19 mouse cellular contexts compared by ENCODE assay signal in genomic region chr7:101327786-101328185, GRCm38 (mm10). TPM values are rescaled to one million over a fixed set of nuclear protein-coding genes. Genes with fewer than 3 reads are reported as not detected.
A peak's percentile ranks its signal among the peaks of the same experiment; 100 is the strongest.
DNase-seq lines count a peak whose midpoint lies in the region; ATAC-seq and TF ChIP-seq lines count a peak whose summit lies in the region.
"Had no signal": no experiment of that assay in that cellular context is flagged by ENCODE, and none has a peak within 500 bp of the region (broad histone marks: within the 10 kb centered on the region; RNA-seq: fewer than 3 reads in every experiment).

No protein-coding gene starts in this region.

- H3K9ac ChIP-seq in liver, adult 2 months (ENCODE audit: low read depth, low read length) = peak overlapping the region; percentile 67
- H3K9ac ChIP-seq in midbrain, embryonic 11.5 days (ENCODE audit: low read length) = no peak overlapping the region
- no peak overlapping the region for H3K9ac ChIP-seq in midbrain, postnatal 0 days (replicated peaks; ENCODE audit: low read length, poor library complexity, severe bottlenecking)
- H3K9ac ChIP-seq: forebrain, embryonic 13.5 days; hindbrain, embryonic 12.5 days; hindbrain, embryonic 15.5 days had no signal

- peak overlapping the region; percentile 6; the same call in 1 of the 2 replicates for H3K4me3 ChIP-seq in liver, adult 2 months (ENCODE audit: insufficient read depth, low read depth, low read length)
- no peak overlapping the region for H3K4me3 ChIP-seq in midbrain, embryonic 11.5 days (ENCODE audit: low read depth, low read length)
- no peak overlapping the region for H3K4me3 ChIP-seq in midbrain, postnatal 0 days (ENCODE audit: low read depth, low read length)
- no peak overlapping the region for H3K4me3 ChIP-seq in olfactory bulb, adult 2 months (ENCODE audit: insufficient read depth, low read depth, low read length)
- H3K4me3 ChIP-seq: forebrain, embryonic 10.5 days; forebrain, embryonic 13.5 days; hindbrain, embryonic 12.5 days; hindbrain, embryonic 15.5 days had no signal

- H3K79me2 ChIP-seq in liver, adult 2 months (ENCODE audit: control insufficient read depth, insufficient read depth, low read length) = peaks cover 18% of the 10 kb centered on the region; the same call in 1 of the 2 replicates

- no peak for ATAC-seq in midbrain, embryonic 11.5 days (ENCODE audit: low FRiP score)
- no peak for ATAC-seq in midbrain, postnatal 0 days (ENCODE audit: low FRiP score)
- ATAC-seq: CD4-positive, CD25-positive, alpha-beta regulatory T cell, adult 4 months; forebrain, embryonic 13.5 days had no signal

- H3K27ac ChIP-seq in liver, adult 2 months (replicated peaks; ENCODE audit: insufficient read depth, low read depth, low read length) = peak overlapping the region; percentile 98
- H3K27ac ChIP-seq in midbrain, embryonic 11.5 days (ENCODE audit: low read depth, low read length) = no peak overlapping the region
- no peak overlapping the region for H3K27ac ChIP-seq in midbrain, postnatal 0 days (ENCODE audit: low read depth, low read length)
- H3K27ac ChIP-seq in olfactory bulb, adult 2 months (ENCODE audit: insufficient read depth, low read depth, low read length) = peak overlapping the region; percentile 98
- H3K27ac ChIP-seq: forebrain, embryonic 10.5 days; forebrain, embryonic 13.5 days; hindbrain, embryonic 12.5 days had no signal

- H3K27me3 ChIP-seq in liver, adult 2 months (ENCODE audit: control insufficient read depth, insufficient read depth, low read length) = no peaks in the 10 kb centered on the region
- peaks cover 2% of the 10 kb centered on the region; the same call in 1 of the 2 replicates for H3K27me3 ChIP-seq in midbrain, embryonic 11.5 days (ENCODE audit: control insufficient read depth, insufficient read depth, low read length)
- H3K27me3 ChIP-seq in midbrain, postnatal 0 days (ENCODE audit: insufficient read depth, low read length) = no peaks in the 10 kb centered on the region
- H3K27me3 ChIP-seq: forebrain, embryonic 13.5 days; hindbrain, embryonic 15.5 days had no signal

- no peaks in the 10 kb centered on the region for H3K9me3 ChIP-seq in midbrain, embryonic 11.5 days (ENCODE audit: control insufficient read depth, low read length)
- no peaks in the 10 kb centered on the region for H3K9me3 ChIP-seq in midbrain, postnatal 0 days (ENCODE audit: low read length)
- H3K9me3 ChIP-seq: forebrain, embryonic 10.5 days; forebrain, embryonic 13.5 days; hindbrain, embryonic 12.5 days; hindbrain, embryonic 15.5 days had no signal

- no peak overlapping the region for H3K4me2 ChIP-seq in midbrain, embryonic 11.5 days
- no peak overlapping the region for H3K4me2 ChIP-seq in midbrain, postnatal 0 days (ENCODE audit: low read depth, low read length, poor library complexity, severe bottlenecking)
- H3K4me2 ChIP-seq: forebrain, embryonic 13.5 days; heart, embryonic 11.5 days; hindbrain, embryonic 12.5 days; hindbrain, embryonic 15.5 days had no signal

- H3K36me3 ChIP-seq in liver, adult 2 months (ENCODE audit: control insufficient read depth, insufficient read depth, low read length) = peaks cover 28% of the 10 kb centered on the region
- no peaks in the 10 kb centered on the region for H3K36me3 ChIP-seq in midbrain, embryonic 11.5 days (ENCODE audit: control insufficient read depth, insufficient read depth, low read length)
- H3K36me3 ChIP-seq in midbrain, postnatal 0 days (ENCODE audit: insufficient read depth, low read length) = no peaks in the 10 kb centered on the region
- H3K36me3 ChIP-seq: forebrain, embryonic 10.5 days; hindbrain, embryonic 12.5 days; hindbrain, embryonic 15.5 days had no signal

- H3K4me1 ChIP-seq in liver, adult 2 months (ENCODE audit: control insufficient read depth, insufficient read depth, low read length) = peaks cover 59% of the 10 kb centered on the region
- H3K4me1 ChIP-seq in midbrain, embryonic 11.5 days (ENCODE audit: control insufficient read depth, insufficient read depth, low read length) = no peaks in the 10 kb centered on the region
- 0 out of 2 replicates have a peak, but pooled peaks cover 2% of the 10 kb centered on the region for H3K4me1 ChIP-seq in midbrain, postnatal 0 days (ENCODE audit: insufficient read depth, low read length)
- H3K4me1 ChIP-seq in olfactory bulb, adult 2 months (ENCODE audit: control insufficient read depth, insufficient read depth, low read length) = peaks cover 72% of the 10 kb centered on the region

- no peak for TF ChIP-seq CTCF in liver, adult 2 months (IDR thresholded peaks at IDR 0.05; ENCODE audit: low read depth, low read length)
- no peak for TF ChIP-seq CTCF in midbrain, postnatal 0 days (IDR thresholded peaks at IDR 0.05)
- no peak for TF ChIP-seq CTCF in olfactory bulb, adult 2 months (IDR thresholded peaks at IDR 0.05; ENCODE audit: insufficient read depth, low read depth, low read length)

- TF ChIP-seq POLR2A in liver, adult 2 months (IDR thresholded peaks at IDR 0.05; ENCODE audit: extremely low read depth, insufficient read depth, low read length) = no peak
- TF ChIP-seq POLR2A in olfactory bulb, adult 2 months (IDR thresholded peaks at IDR 0.05; ENCODE audit: insufficient read depth, low read depth, low read length) = no peak

- DNase-seq in liver, adult 2 months (ENCODE audit: extremely low read depth, low read depth, low spot score) = peak; percentile 56
- DNase-seq in liver = no peak
- DNase-seq in midbrain, embryonic 11.5 days (ENCODE audit: low spot score, missing footprints) = peak; percentile 68
- DNase-seq in midbrain, postnatal 0 days (ENCODE audit: low spot score) = no peak
- DNase-seq in layer of hippocampus, postnatal 25 days (ENCODE audit: extremely low spot score in 1 of 2, low spot score in 1 of 2) = no peak
- DNase-seq: adrenal gland, adult 2 months; adrenal gland, postnatal 14 days; cerebellum, adult 11 months; cerebellum, adult 2 months; cerebellum, postnatal 14 days; gastrocnemius, postnatal 10 days; heart, adult 11 months had no signal

- WGBS in liver, adult 2 months = 28% methylated on average over 2 of the region's 2 CpGs
- WGBS in midbrain, embryonic 11.5 days = 87% methylated on average over 2 of the region's 2 CpGs
- 81% methylated on average over 2 of the region's 2 CpGs for WGBS in midbrain, postnatal 0 days
- WGBS in olfactory bulb, adult 2 months = 79% methylated on average over 2 of the region's 2 CpGs

RNA-seq across cellular contexts. Expression of gene Stard10, which starts 10.9 kb away (rescaled TPM):
- 779 and 846 TPM in 2 replicates for total RNA-seq in liver, adult 2 months (2014; rRNA removed)
- polyA plus RNA-seq in liver, adult 2 months (2012; rRNA removed) = 1,131 and 1,407 TPM in 2 replicates
- polyA plus RNA-seq in midbrain, embryonic 11.5 days (2014; fragmentation: Nextera tagmentation; extraction: Ambion mirVana) = 5.3 and 5.7 TPM in 2 replicates
- 21.5 and 47.7 TPM in 2 replicates for total RNA-seq in midbrain, postnatal 0 days (2014; rRNA removed)
- 11.0 and 12.1 TPM in 2 replicates for polyA plus RNA-seq in midbrain, postnatal 0 days (2015; fragmentation: Nextera tagmentation; extraction: Ambion mirVana)
- polyA plus RNA-seq in olfactory bulb, adult 2 months (2012; ENCODE audit: insufficient read depth, insufficient read length, low replicate concordance, missing spikeins) = not detected in 2 replicates
- total RNA-seq in layer of hippocampus, postnatal 25 days (2021) = 10 to 100 TPM; 22.4 to 23.0 TPM

RNA-seq across cellular contexts. Expression of gene Arap1, which starts 20.1 kb away (rescaled TPM):
- 43.8 and 51.0 TPM in 2 replicates for total RNA-seq in liver, adult 2 months (2014; rRNA removed)
- 88.2 and 89.2 TPM in 2 replicates for polyA plus RNA-seq in liver, adult 2 months (2012; rRNA removed)
- polyA plus RNA-seq in midbrain, embryonic 11.5 days (2014; fragmentation: Nextera tagmentation; extraction: Ambion mirVana) = 10.8 and 11.2 TPM in 2 replicates
- 12.3 and 30.0 TPM in 2 replicates for total RNA-seq in midbrain, postnatal 0 days (2014; rRNA removed)
- 6.9 and 8.9 TPM in 2 replicates for polyA plus RNA-seq in midbrain, postnatal 0 days (2015; fragmentation: Nextera tagmentation; extraction: Ambion mirVana)
- polyA plus RNA-seq in olfactory bulb, adult 2 months (2012; ENCODE audit: insufficient read depth, insufficient read length, low replicate concordance, missing spikeins) = not detected in 2 replicates
- 10 to 100 TPM; 13.9 to 24.2 TPM for total RNA-seq in layer of hippocampus, postnatal 25 days (2021)

RNA-seq across cellular contexts. Expression of gene Atg16l2, which starts 25.7 kb away (rescaled TPM):
- total RNA-seq in liver, adult 2 months (2014; rRNA removed) = 8.7 and 9.1 TPM in 2 replicates
- 8.2 and 13.8 TPM in 2 replicates for polyA plus RNA-seq in liver, adult 2 months (2012; rRNA removed)
- 8.5 and 14.8 TPM in 2 replicates for polyA plus RNA-seq in midbrain, embryonic 11.5 days (2014; fragmentation: Nextera tagmentation; extraction: Ambion mirVana)
- 17.0 and 31.5 TPM in 2 replicates for total RNA-seq in midbrain, postnatal 0 days (2014; rRNA removed)
- polyA plus RNA-seq in midbrain, postnatal 0 days (2015; fragmentation: Nextera tagmentation; extraction: Ambion mirVana) = 22.4 and 22.6 TPM in 2 replicates
- polyA plus RNA-seq in olfactory bulb, adult 2 months (2012; ENCODE audit: insufficient read depth, insufficient read length, low replicate concordance, missing spikeins) = not detected in 2 replicates
- total RNA-seq in layer of hippocampus, postnatal 25 days (2021) = 10 to 100 TPM; 35.1 to 36.6 TPM

Comparison
In these comparisons a context has a peak if more than half of its experiments do, and no peak if none do; other contexts are left out.
1. DNase-seq: peak in liver, adult 2 months (single experiment) and midbrain, embryonic 11.5 days (single experiment); none in liver (single experiment), midbrain, postnatal 0 days (single experiment) and layer of hippocampus, postnatal 25 days (0 of 2).
2. H3K27ac ChIP-seq: peak in liver, adult 2 months (single experiment) and olfactory bulb, adult 2 months (single experiment); none in midbrain, embryonic 11.5 days (single experiment) and midbrain, postnatal 0 days (single experiment).
3. RNA of gene Stard10, which starts 10.9 kb away (polyA plus RNA-seq): 1,131 to 1,407 TPM in liver, adult 2 months; 11.0 to 12.1 TPM in midbrain, postnatal 0 days, 5.3 to 5.7 TPM in midbrain, embryonic 11.5 days and not detected in olfactory bulb, adult 2 months; every median in the first group is over 10 times any median in the second.